Mouse (Mus musculus): ENCODE results near the gene Rgs7bp.

Rgs7bp gene

GRCm38 (mm10) chr13:105054181-105054940 lies at the start of gene Rgs7bp:
Gene Rgs7bp, minus strand, starts transcription at chr13:105054930.
- peak; percentile 88 for DNase-seq

GRCm38 (mm10) chr13:105104385-105104784 lies 49.7 kb upstream of the Rgs7bp start:
- no peak for DNase-seq

GRCm38 (mm10) chr13:105100705-105101104 lies 46.0 kb upstream of the Rgs7bp start:
- no peak for DNase-seq

GRCm38 (mm10) chr13:105096316-105096715 lies 41.6 kb upstream of the Rgs7bp start:
- no peak for DNase-seq

- DNase-seq, result peak; percentile 21
Observed at GRCm38 (mm10) chr13:105089276-105089675, 34.5 kb upstream of the Rgs7bp start.

- no peak for DNase-seq
Observed at GRCm38 (mm10) chr13:105081862-105082261, 27.1 kb upstream of the Rgs7bp start, which contains the start of gene 4933425L06Rik. Gene 4933425L06Rik, plus strand, starts transcription at chr13:105082122.

- no peak for DNase-seq
Observed at GRCm38 (mm10) chr13:105066890-105067845, 12.4 kb upstream of the Rgs7bp start.

GRCm38 (mm10) chr13:105066119-105066518 lies 11.4 kb upstream of the Rgs7bp start:
- DNase-seq, result no peak

GRCm38 (mm10) chr13:105055374-105055773 lies 644 bp upstream of the Rgs7bp start:
- DNase-seq, result no peak

- no peak for DNase-seq
Observed at GRCm38 (mm10) chr13:105054941-105055309, 195 bp upstream of the Rgs7bp start.

- DNase-seq, result no peak
Observed at GRCm38 (mm10) chr13:105053618-105054017, 1.1 kb downstream of the Rgs7bp start.

GRCm38 (mm10) chr13:105051432-105051831 lies 3.3 kb downstream of the Rgs7bp start:
- DNase-seq, result peak; percentile 52

- no peak for DNase-seq
Observed at GRCm38 (mm10) chr13:105048662-105049061, 6.1 kb downstream of the Rgs7bp start.

GRCm38 (mm10) chr13:105047377-105047776 lies 7.4 kb downstream of the Rgs7bp start:
- no peak for DNase-seq

GRCm38 (mm10) chr13:105043882-105044281 lies 10.8 kb downstream of the Rgs7bp start:
- no peak for DNase-seq

- no peak for DNase-seq
Observed at GRCm38 (mm10) chr13:105038334-105038733, 16.4 kb downstream of the Rgs7bp start.

- DNase-seq, result no peak
Observed at GRCm38 (mm10) chr13:105037816-105038215, 16.9 kb downstream of the Rgs7bp start.

GRCm38 (mm10) chr13:105031882-105032281 lies 22.8 kb downstream of the Rgs7bp start:
- DNase-seq, result no peak

GRCm38 (mm10) chr13:105028276-105028675 lies 26.5 kb downstream of the Rgs7bp start:
- no peak for DNase-seq

- no peak for DNase-seq
Observed at GRCm38 (mm10) chr13:105016577-105016976, 38.2 kb downstream of the Rgs7bp start.

GRCm38 (mm10) chr13:105015710-105016404 lies 38.9 kb downstream of the Rgs7bp start:
- no peak for DNase-seq

- no peak for DNase-seq
Observed at GRCm38 (mm10) chr13:105011300-105011699, 43.4 kb downstream of the Rgs7bp start.

GRCm38 (mm10) chr13:105008891-105009290 lies 45.8 kb downstream of the Rgs7bp start:
- no peak for DNase-seq

Measured in layer of hippocampus, adult 9-11 months (tissue).